Mouse (Mus musculus) G1E (cell line): Measurements from ENCODE around the gene Il6st.

Source experiments
- CTCF ChIP-seq: IDR thresholded peaks from 2 replicates; pipeline ENCODE4 v1.5.1; 2012; ENCODE audit warnings: low read depth, low read length, inconsistent platforms, mixed read lengths
- GATA1 ChIP-seq: IDR thresholded peaks from 2 replicates; pipeline ENCODE4 v1.6.1; 2012; ENCODE audit warnings: borderline replicate concordance, low read length, inconsistent platforms, mixed read lengths
- POLR2AphosphoS5 ChIP-seq: IDR thresholded peaks from 2 replicates; pipeline ENCODE4 v1.6.1; 2012; ENCODE audit warnings: low read depth, low read length, inconsistent platforms; ENCODE audit not compliant: insufficient replicate concordance
- TAL1 ChIP-seq: conservative IDR thresholded peaks from 2 replicates; pipeline ENCODE4 v1.6.1; 2012; ENCODE audit warnings: low read depth, low read length, inconsistent platforms, mixed read lengths

DNA sequence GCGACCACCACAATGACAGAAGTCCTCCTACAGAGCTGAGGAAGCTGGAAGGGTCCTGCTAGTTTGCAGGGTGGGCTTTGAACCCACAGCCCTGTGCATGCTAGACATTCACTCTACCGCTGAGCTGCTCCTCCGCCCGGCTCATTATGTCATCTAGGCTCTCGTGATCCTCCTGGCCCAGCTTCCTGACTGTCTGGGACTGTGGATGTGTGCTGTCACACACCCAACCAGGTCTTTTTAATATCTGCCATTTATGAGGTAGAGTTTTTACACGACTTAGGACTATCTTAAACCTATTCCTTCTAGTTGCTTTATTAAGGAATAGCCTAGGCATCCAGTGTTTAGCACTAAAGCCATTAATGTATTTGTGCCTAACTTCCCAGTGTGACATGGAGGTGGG lies 41.6 kb downstream of the Il6st start:
- TF ChIP-seq GATA1 (no peak), CTCF (no peak), POLR2AphosphoS5 (no peak), TAL1 (no peak)
